Mouse (Mus musculus): Measurements from ENCODE around the gene Tbc1d23. TPM values are rescaled to one million over a fixed set of nuclear protein-coding genes. Genes with fewer than 3 reads are reported as not detected.

Gene Tbc1d23
- 29.9 and 34.4 TPM in 2 replicates for polyA plus RNA-seq (2016; fragmentation: Nextera tagmentation; extraction: Ambion mirVana)

GRCm38 (mm10) chr16:57231089-57231936, at the start of gene Tbc1d23:
Tbc1d23 (minus strand) TSS chr16:57231504.
- ATAC-seq (ENCODE audit: low FRiP score), result peak; percentile 98
- Histone ChIP-seq H3K4me2 (peak within 1 kb of the TSS; percentile 67), H3K4me1 (peaks cover 4% of the 10 kb centered on the region), H3K36me3 (replicated peaks) (no peaks in the 10 kb centered on the region), H3K27me3 (no peaks in the 10 kb centered on the region), H3K27ac (peak within 1 kb of the TSS; percentile 68), H3K4me3 (replicated peaks) (peak within 1 kb of the TSS; percentile 85), H3K9ac (peak within 1 kb of the TSS; percentile 78), H3K9me3 (no peaks in the 10 kb centered on the region)
- under 1% methylated on average over 41 of the region's 42 CpGs for WGBS

- no peak overlapping the region for H3K9ac ChIP-seq
- no peaks in the 10 kb centered on the region for H3K27me3 ChIP-seq
- no peaks in the 10 kb centered on the region for H3K9me3 ChIP-seq
- no peak overlapping the region for H3K4me2 ChIP-seq
- 92% methylated on average over 31 of the region's 31 CpGs for WGBS
- ATAC-seq (ENCODE audit: low FRiP score), result no peak
- no peaks in the 10 kb centered on the region for H3K36me3 ChIP-seq (replicated peaks)
- H3K4me1 ChIP-seq, result no peaks in the 10 kb centered on the region
- no peak overlapping the region for H3K4me3 ChIP-seq (replicated peaks)
- H3K27ac ChIP-seq, result no peak overlapping the region
Measured at GRCm38 (mm10) chr16:57280221-57281217, 49.2 kb upstream of the Tbc1d23 start.

GRCm38 (mm10) chr16:57278976-57279626, 47.8 kb upstream of the Tbc1d23 start:
- no peak overlapping the region for H3K4me2 ChIP-seq
- no peak overlapping the region for H3K9ac ChIP-seq
- 91% methylated on average over 10 of the region's 12 CpGs for WGBS
- H3K27me3 ChIP-seq, result no peaks in the 10 kb centered on the region
- no peak overlapping the region for H3K4me3 ChIP-seq (replicated peaks)
- H3K4me1 ChIP-seq, result no peaks in the 10 kb centered on the region
- H3K27ac ChIP-seq, result no peak overlapping the region
- ATAC-seq (ENCODE audit: low FRiP score), result no peak
- H3K36me3 ChIP-seq (replicated peaks), result no peaks in the 10 kb centered on the region
- H3K9me3 ChIP-seq, result no peaks in the 10 kb centered on the region

GRCm38 (mm10) chr16:57269751-57270150, 38.4 kb upstream of the Tbc1d23 start:
- H3K4me1 ChIP-seq, result no peaks in the 10 kb centered on the region
- H3K36me3 ChIP-seq (replicated peaks), result no peaks in the 10 kb centered on the region
- no peak for ATAC-seq (ENCODE audit: low FRiP score)
- WGBS, result 91% methylated on average over 13 of the region's 13 CpGs
- no peak overlapping the region for H3K4me2 ChIP-seq
- H3K4me3 ChIP-seq (replicated peaks), result no peak overlapping the region
- no peak overlapping the region for H3K27ac ChIP-seq
- H3K9ac ChIP-seq, result no peak overlapping the region
- H3K27me3 ChIP-seq, result no peaks in the 10 kb centered on the region
- 0 out of 2 replicates have a peak, but pooled peaks cover 4% of the 10 kb centered on the region for H3K9me3 ChIP-seq

GRCm38 (mm10) chr16:57268058-57268841, 36.9 kb upstream of the Tbc1d23 start:
- Histone ChIP-seq H3K27ac (no peak overlapping the region), H3K36me3 (replicated peaks) (no peaks in the 10 kb centered on the region), H3K9me3 (0 out of 2 replicates have a peak, but pooled peaks cover 5% of the 10 kb centered on the region), H3K9ac (no peak overlapping the region), H3K4me1 (no peaks in the 10 kb centered on the region), H3K27me3 (no peaks in the 10 kb centered on the region), H3K4me3 (replicated peaks) (no peak overlapping the region), H3K4me2 (no peak overlapping the region)
- no peak for ATAC-seq (ENCODE audit: low FRiP score)
- WGBS, result 89% methylated on average over 14 of the region's 14 CpGs

- Histone ChIP-seq H3K36me3 (replicated peaks) (no peaks in the 10 kb centered on the region), H3K4me1 (no peaks in the 10 kb centered on the region), H3K9ac (no peak overlapping the region), H3K27me3 (no peaks in the 10 kb centered on the region), H3K9me3 (0 out of 2 replicates have a peak, but pooled peaks cover 5% of the 10 kb centered on the region), H3K4me3 (replicated peaks) (no peak overlapping the region), H3K4me2 (no peak overlapping the region), H3K27ac (no peak overlapping the region)
- no peak for ATAC-seq (ENCODE audit: low FRiP score)
- WGBS, result 21% methylated on average over 1 of the region's 1 CpGs
Measured at GRCm38 (mm10) chr16:57267068-57267467, 35.8 kb upstream of the Tbc1d23 start.

GRCm38 (mm10) chr16:57260152-57260551, 28.8 kb upstream of the Tbc1d23 start:
- Histone ChIP-seq H3K9me3 (0 out of 2 replicates have a peak, but pooled peaks cover 5% of the 10 kb centered on the region), H3K27ac (no peak overlapping the region), H3K4me1 (no peaks in the 10 kb centered on the region), H3K4me2 (no peak overlapping the region), H3K9ac (no peak overlapping the region), H3K4me3 (replicated peaks) (no peak overlapping the region), H3K27me3 (no peaks in the 10 kb centered on the region), H3K36me3 (replicated peaks) (no peaks in the 10 kb centered on the region)
- 90% methylated on average over 10 of the region's 10 CpGs for WGBS
- no peak for ATAC-seq (ENCODE audit: low FRiP score)

GRCm38 (mm10) chr16:57259356-57260083, 28.2 kb upstream of the Tbc1d23 start:
- Histone ChIP-seq H3K27me3 (no peaks in the 10 kb centered on the region), H3K4me1 (no peaks in the 10 kb centered on the region), H3K36me3 (replicated peaks) (no peaks in the 10 kb centered on the region), H3K4me3 (replicated peaks) (no peak overlapping the region), H3K9ac (no peak overlapping the region), H3K9me3 (no peaks in the 10 kb centered on the region), H3K4me2 (no peak overlapping the region), H3K27ac (no peak overlapping the region)
- ATAC-seq (ENCODE audit: low FRiP score), result no peak
- WGBS, result 90% methylated on average over 13 of the region's 13 CpGs

- H3K4me2 ChIP-seq, result no peak overlapping the region
- no peaks in the 10 kb centered on the region for H3K36me3 ChIP-seq (replicated peaks)
- no peaks in the 10 kb centered on the region for H3K9me3 ChIP-seq
- no peak overlapping the region for H3K4me3 ChIP-seq (replicated peaks)
- H3K27ac ChIP-seq, result no peak overlapping the region
- H3K4me1 ChIP-seq, result no peaks in the 10 kb centered on the region
- WGBS, result 46% methylated on average over 7 of the region's 7 CpGs
- no peak overlapping the region for H3K9ac ChIP-seq
- ATAC-seq (ENCODE audit: low FRiP score), result no peak
- H3K27me3 ChIP-seq, result no peaks in the 10 kb centered on the region
Measured at GRCm38 (mm10) chr16:57251589-57252421, 20.5 kb upstream of the Tbc1d23 start.

- 90% methylated on average over 4 of the region's 4 CpGs for WGBS
- Histone ChIP-seq H3K36me3 (replicated peaks) (no peaks in the 10 kb centered on the region), H3K4me1 (no peaks in the 10 kb centered on the region), H3K9ac (no peak overlapping the region), H3K27ac (no peak overlapping the region), H3K9me3 (no peaks in the 10 kb centered on the region), H3K27me3 (no peaks in the 10 kb centered on the region), H3K4me3 (replicated peaks) (no peak overlapping the region), H3K4me2 (no peak overlapping the region)
- no peak for ATAC-seq (ENCODE audit: low FRiP score)
Measured at GRCm38 (mm10) chr16:57250991-57251390, 19.7 kb upstream of the Tbc1d23 start.

Data from forebrain, embryonic 12.5 days (tissue).